Mouse (Mus musculus) MEL (cell line): ENCODE measurements around the gene Tchp. TPM values are rescaled to one million over a fixed set of nuclear protein-coding genes. Genes with fewer than 3 reads are reported as not detected.

Experiments used
- DNase-seq: peaks from one replicate; pipeline ENCODE4 v3.0.0; 2011; ENCODE audit warnings: low read depth, low spot score
- H3K27ac ChIP-seq: 2 replicates; pipeline ENCODE4 v1.5.1; 2012; ENCODE audit warnings: low read depth, mild to moderate bottlenecking, control low read depth, low read length, moderate library complexity; ENCODE audit not compliant: control insufficient read depth
- H3K27me3 ChIP-seq, 2 experiments: fragments of 150-350 bp in 1 of 2; sonication (generic) in 1 of 2; 2 replicates each; pipeline ENCODE4 v1.6.1; 2012; ENCODE audit warnings: low read length in 2 of 2, mild to moderate bottlenecking in 2 of 2, improper control_type of control experiment in 1 of 2, moderate library complexity in 1 of 2; ENCODE audit not compliant: insufficient read depth in 2 of 2, control insufficient read depth in 1 of 2
- H3K36me3 ChIP-seq, 2 experiments: 2 replicates each; pipeline ENCODE4 v1.6.1; 2012 to 2014; ENCODE audit warnings: low read length in 2 of 2, improper control_type of control experiment in 1 of 2, inconsistent platforms in 1 of 2, mild to moderate bottlenecking in 1 of 2; ENCODE audit not compliant: insufficient read depth in 2 of 2, control insufficient read depth in 1 of 2
- H3K4me1 ChIP-seq, 2 experiments: fragments of 150-350 bp in 1 of 2; sonication (generic) in 1 of 2; 2 replicates each; pipeline ENCODE4 v1.6.1; 2012; ENCODE audit warnings: low read length in 2 of 2, improper control_type of control experiment in 1 of 2, mild to moderate bottlenecking in 1 of 2; ENCODE audit not compliant: insufficient read depth in 2 of 2, control insufficient read depth in 1 of 2
- H3K4me3 ChIP-seq, 2 experiments: fragments of 150-350 bp in 1 of 2; sonication (generic) in 1 of 2; 2 replicates each; pipeline ENCODE4 v1.5.1; 2012; ENCODE audit warnings: low read depth in 2 of 2, low read length in 2 of 2, mild to moderate bottlenecking in 2 of 2, moderate library complexity in 2 of 2, control low read depth in 1 of 2, improper control_type of control experiment in 1 of 2; ENCODE audit not compliant: control insufficient read depth in 1 of 2, insufficient read depth in 1 of 2
- H3K79me2 ChIP-seq: 2 replicates; pipeline ENCODE4 v1.6.1; 2012; ENCODE audit warnings: mild to moderate bottlenecking, low read length, moderate library complexity; ENCODE audit not compliant: control insufficient read depth, poor library complexity, insufficient read depth
- H3K9ac ChIP-seq: 2 replicates; pipeline ENCODE4 v1.6.1; 2012; ENCODE audit warnings: low read depth, mild to moderate bottlenecking, control low read depth, low read length, moderate library complexity; ENCODE audit not compliant: control insufficient read depth, poor library complexity, severe bottlenecking
- H3K9me3 ChIP-seq: fragments of 150-350 bp; sonication (generic); replicated peaks from 2 replicates; pipeline ENCODE4 v1.6.1; 2012; ENCODE audit warnings: mild to moderate bottlenecking, low read length, improper control_type of control experiment, moderate library complexity; ENCODE audit not compliant: insufficient read depth
- CHD1 ChIP-seq: IDR thresholded peaks from 2 replicates; pipeline ENCODE4 v1.6.1; 2012; ENCODE audit warnings: low read depth, mild to moderate bottlenecking, inconsistent platforms, low read length, improper control_type of control experiment
- CHD2 ChIP-seq: IDR thresholded peaks from 2 replicates; pipeline ENCODE4 v1.6.1; 2011; ENCODE audit warnings: low read length, improper control_type of control experiment
- CTCF ChIP-seq, 3 experiments: IDR thresholded peaks in 2 of 3; conservative IDR thresholded peaks in 1 of 3; 2 replicates each; pipeline ENCODE4 v1.5.1; 2011 to 2012; ENCODE audit warnings: low read length in 3 of 3, low read depth in 2 of 3, mild to moderate bottlenecking in 2 of 3, improper control_type of control experiment in 1 of 3, inconsistent platforms in 1 of 3, mixed read lengths in 1 of 3, moderate library complexity in 1 of 3; ENCODE audit not compliant: control insufficient read depth in 1 of 3, insufficient read depth in 1 of 3, poor library complexity in 1 of 3, severe bottlenecking in 1 of 3
- E2F4 ChIP-seq: IDR thresholded peaks from 2 replicates; pipeline ENCODE4 v1.6.1; 2011; ENCODE audit warnings: low read depth, low read length, improper control_type of control experiment, borderline replicate concordance
- EP300 ChIP-seq, 2 experiments: IDR thresholded peaks; 2 replicates each; pipeline ENCODE4 v1.6.1; 2011; ENCODE audit warnings: improper control_type of control experiment in 2 of 2, low read length in 2 of 2, low read depth in 1 of 2, mild to moderate bottlenecking in 1 of 2
- GABPA ChIP-seq: IDR thresholded peaks from 2 replicates; pipeline ENCODE4 v1.6.1; 2012; ENCODE audit warnings: low read depth, mild to moderate bottlenecking, inconsistent platforms, low read length, improper control_type of control experiment, moderate library complexity
- HCFC1 ChIP-seq: IDR thresholded peaks from 2 replicates; pipeline ENCODE4 v1.6.1; 2012; ENCODE audit warnings: low read depth, mild to moderate bottlenecking, inconsistent platforms, low read length, improper control_type of control experiment, moderate library complexity
- JUND ChIP-seq: IDR thresholded peaks from 2 replicates; pipeline ENCODE4 v1.6.1; 2011; ENCODE audit warnings: low read depth, mild to moderate bottlenecking, improper control_type of control experiment, low read length
- KAT2A ChIP-seq: conservative IDR thresholded peaks from 2 replicates; pipeline ENCODE4 v1.6.1; 2012; ENCODE audit warnings: low read depth, low read length, improper control_type of control experiment, inconsistent platforms
- MAFK ChIP-seq: IDR thresholded peaks from 2 replicates; pipeline ENCODE4 v1.6.1; 2011; ENCODE audit warnings: low read depth, mild to moderate bottlenecking, low read length, improper control_type of control experiment, borderline replicate concordance
- MAX ChIP-seq: IDR thresholded peaks from 2 replicates; pipeline ENCODE4 v1.6.1; 2011; ENCODE audit warnings: low read length, improper control_type of control experiment
- MAZ ChIP-seq: IDR thresholded peaks from 2 replicates; pipeline ENCODE4 v1.6.1; 2012; ENCODE audit warnings: low read depth, mild to moderate bottlenecking, inconsistent platforms, low read length, improper control_type of control experiment
- MEF2A ChIP-seq: IDR thresholded peaks from 2 replicates; pipeline ENCODE4 v1.6.1; 2014; ENCODE audit warnings: low read depth, mild to moderate bottlenecking, inconsistent platforms, low read length, improper control_type of control experiment; ENCODE audit not compliant: poor library complexity, insufficient replicate concordance, severe bottlenecking; ENCODE audit errors: extremely low read depth
- MXI1 ChIP-seq: IDR thresholded peaks from 2 replicates; pipeline ENCODE4 v1.6.1; 2011; ENCODE audit warnings: mild to moderate bottlenecking, low read depth, low read length, improper control_type of control experiment
- MYB ChIP-seq: IDR thresholded peaks from 2 replicates; pipeline ENCODE4 v1.6.1; 2011; ENCODE audit warnings: mild to moderate bottlenecking, low read depth, low read length, improper control_type of control experiment
- MYC ChIP-seq: IDR thresholded peaks from 2 replicates; pipeline ENCODE4 v1.6.1; 2011; ENCODE audit warnings: low read depth, mild to moderate bottlenecking, low read length, improper control_type of control experiment, moderate library complexity
- NELFE ChIP-seq: IDR thresholded peaks from 2 replicates; pipeline ENCODE4 v1.6.1; 2011; ENCODE audit warnings: low read depth, low read length, improper control_type of control experiment
- NRF1 ChIP-seq: IDR thresholded peaks from 2 replicates; pipeline ENCODE4 v1.6.1; 2014; ENCODE audit warnings: low read depth, mild to moderate bottlenecking, inconsistent platforms, low read length, improper control_type of control experiment, moderate library complexity; ENCODE audit not compliant: poor library complexity, insufficient read depth, severe bottlenecking
- POLR2A ChIP-seq, 2 experiments: IDR thresholded peaks; 2 replicates each; pipeline ENCODE4 v1.6.1; 2011 to 2012; ENCODE audit warnings: low read length in 2 of 2, mild to moderate bottlenecking in 2 of 2, control low read depth in 1 of 2, improper control_type of control experiment in 1 of 2, low read depth in 1 of 2, moderate library complexity in 1 of 2; ENCODE audit not compliant: control insufficient read depth in 1 of 2, insufficient read depth in 1 of 2, poor library complexity in 1 of 2
- POLR2AphosphoS2 ChIP-seq: IDR thresholded peaks from 2 replicates; pipeline ENCODE4 v1.6.1; 2011; ENCODE audit warnings: low read length, improper control_type of control experiment
- POLR2AphosphoS5 ChIP-seq: IDR thresholded peaks from 2 replicates; pipeline ENCODE4 v1.6.1; 2012; ENCODE audit warnings: low read depth, borderline replicate concordance, mild to moderate bottlenecking, inconsistent platforms, low read length, moderate library complexity, mixed read lengths
- RAD21 ChIP-seq: IDR thresholded peaks from 2 replicates; pipeline ENCODE4 v1.6.1; 2011; ENCODE audit warnings: mild to moderate bottlenecking, low read depth, low read length, improper control_type of control experiment
- TAL1 ChIP-seq: IDR thresholded peaks from 2 replicates; pipeline ENCODE4 v1.6.1; 2012; ENCODE audit warnings: mild to moderate bottlenecking, inconsistent platforms, low read length, moderate library complexity, mixed read lengths
- TCF12 ChIP-seq: IDR thresholded peaks from 2 replicates; pipeline ENCODE4 v1.6.1; 2014; ENCODE audit warnings: low read depth, mild to moderate bottlenecking, inconsistent platforms, low read length, improper control_type of control experiment, moderate library complexity
- USF1 ChIP-seq: IDR thresholded peaks from 2 replicates; pipeline ENCODE4 v1.6.1; 2014; ENCODE audit warnings: low read depth, mild to moderate bottlenecking, inconsistent platforms, low read length, improper control_type of control experiment, moderate library complexity
- ZC3H11A ChIP-seq: IDR thresholded peaks from 2 replicates; pipeline ENCODE4 v1.6.1; 2012; ENCODE audit warnings: low read depth, mild to moderate bottlenecking, inconsistent platforms, low read length, improper control_type of control experiment
- ZMIZ1 ChIP-seq: IDR thresholded peaks from 2 replicates; pipeline ENCODE4 v1.6.1; 2012; ENCODE audit warnings: low read depth, mild to moderate bottlenecking, inconsistent platforms, low read length, improper control_type of control experiment, moderate library complexity
- polyA plus RNA-seq, 2 experiments: library from polyadenylated mRNA; stranded (reverse) in 1 of 2; unstranded in 1 of 2; fragments of >175 nt in 1 of 2; fragments of >200 nt in 1 of 2; gene quantifications; 2 replicates each; pipeline versions ENCODE4 v1.2.1 to v1.2.4; 2012; ENCODE audit warnings: low replicate concordance in 2 of 2, low read depth in 1 of 2; ENCODE audit not compliant: insufficient read length in 2 of 2, insufficient read depth in 1 of 2, missing spikeins in 1 of 2
- total RNA-seq: library from RNA; depleted of rRNA; stranded (reverse); fragments of 300-350 nt; gene quantifications from 2 replicates; pipeline ENCODE4 v1.2.3, GENCODE M21; 2012

The Tchp gene
- total and polyA plus RNA-seq, 3 experiments: 13.6 to 21.1 TPM; not detected in 1

DNA sequence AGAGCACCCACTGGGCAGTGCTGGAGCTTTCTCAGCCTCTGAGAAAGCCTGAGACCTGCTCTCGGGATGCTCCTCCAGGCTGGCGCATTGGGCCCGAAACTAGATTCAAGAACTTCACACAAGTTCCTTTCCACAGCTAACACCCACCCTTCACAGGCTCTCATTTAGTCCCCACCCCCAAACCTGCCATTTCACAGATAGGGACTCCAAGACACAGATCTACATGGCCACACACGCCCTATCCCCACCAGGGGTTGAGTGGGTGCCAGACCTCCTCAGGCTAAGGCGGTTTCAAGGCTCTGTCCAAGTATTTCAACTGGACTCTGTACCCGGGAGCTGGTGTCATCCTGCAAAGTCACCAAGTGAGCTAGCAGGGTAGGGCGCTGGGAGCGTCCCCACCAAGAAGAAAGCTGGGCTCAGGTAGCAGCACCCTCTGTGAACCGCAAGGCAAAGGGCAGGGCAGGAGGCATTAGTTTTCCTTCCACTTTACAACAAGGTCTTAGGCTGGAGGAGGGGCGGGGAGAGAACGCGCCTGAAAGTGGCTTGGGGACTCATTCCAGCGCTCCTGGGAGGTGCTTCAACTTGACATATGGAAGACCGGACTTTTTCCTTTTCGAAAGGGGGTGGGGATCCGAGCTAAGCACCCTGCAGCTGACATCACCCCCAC, 17.7 kb upstream of the Tchp start:
- no peaks in the 10 kb centered on the region for H3K9me3 ChIP-seq
- peak overlapping the region; percentile 92 for H3K9ac ChIP-seq
- H3K27me3 ChIP-seq: peaks cover 0 to 2% of the 10 kb centered on the region in 2 experiments; a peak in 1 of 4 replicates
- H3K79me2 ChIP-seq: peaks cover 6% of the 10 kb centered on the region
- H3K4me1 ChIP-seq: peaks cover 0 to 18% of the 10 kb centered on the region in 2 experiments; a peak in 2 of 4 replicates
- peaks cover 0 to 6% of the 10 kb centered on the region in 2 experiments; a peak in 1 of 4 replicates for H3K36me3 ChIP-seq
- H3K4me3 ChIP-seq: peak overlapping the region; percentile 93 to 94
- TF ChIP-seq USF1: no peak
- TF ChIP-seq MXI1: 0 out of 2 replicates have a peak, but pooled peaks have one; percentile 7
- TF ChIP-seq E2F4: no peak
- 0 out of 2 replicates have a peak overlapping the region, but pooled peaks have one; percentile 31 for H3K27ac ChIP-seq
- peak; percentile 70 for DNase-seq

- Histone ChIP-seq H3K9ac (peak within 1 kb of the TSS; percentile 92), H3K4me1 (peaks cover 0 to 18% of the 10 kb centered on the region in 2 experiments; a peak in 2 of 4 replicates), H3K9me3 (no peaks in the 10 kb centered on the region), H3K27ac (peak within 1 kb of the TSS; percentile 65), H3K36me3 (peaks cover 0 to 6% of the 10 kb centered on the region in 2 experiments; a peak in 1 of 4 replicates), H3K4me3 (peak within 1 kb of the TSS; percentile 93 to 94), H3K27me3 (peaks cover 0 to 2% of the 10 kb centered on the region in 2 experiments; a peak in 1 of 4 replicates), H3K79me2 (peaks cover 6% of the 10 kb centered on the region)
- peak; percentile 95 for DNase-seq
- TF ChIP-seq NRF1: 0 out of 2 replicates have a peak, but pooled peaks have one; percentile 22
- TF ChIP-seq MYC: no peak
- TF ChIP-seq JUND: no peak
- no peak for TF ChIP-seq MAFK
- no peak for TF ChIP-seq MYB
- TF ChIP-seq MAX: peak; percentile 58; the same call in 1 of the 2 replicates
- no peak for TF ChIP-seq MAZ
- no peak for TF ChIP-seq TCF12
- no peak; the same call in 1 of the 2 replicates for TF ChIP-seq HCFC1
- no peak for TF ChIP-seq GABPA
- no peak for TF ChIP-seq CHD1
- TF ChIP-seq NELFE: peak; percentile 61; the same call in 1 of the 2 replicates
- no peak for TF ChIP-seq POLR2AphosphoS5
- no peak for TF ChIP-seq POLR2AphosphoS2
- TF ChIP-seq TAL1: no peak
- TF ChIP-seq ZC3H11A: no peak
- TF ChIP-seq CTCF (IDR thresholded peaks at IDR 0.05 in 2 of 3, conservative IDR thresholded peaks at IDR 0.05 in 1 of 3; ENCODE audit: control insufficient read depth in 1 of 3, insufficient read depth in 1 of 3, low read depth in 2 of 3, low read length in 3 of 3, poor library complexity in 1 of 3, severe bottlenecking in 1 of 3): peak in 2 of 3 experiments; percentile 37 to 54; a peak in 4 of 6 replicates
- no peak for TF ChIP-seq RAD21
- TF ChIP-seq CHD2: no peak
- TF ChIP-seq ZMIZ1: no peak
- TF ChIP-seq MXI1: peak; percentile 48; the same call in 1 of the 2 replicates
- no peak for TF ChIP-seq MEF2A
- no peak for TF ChIP-seq KAT2A
- no peak; the same call in 1 of the 2 replicates for TF ChIP-seq E2F4
- no peak for TF ChIP-seq EP300 (IDR thresholded peaks at IDR 0.05; ENCODE audit: low read depth in 1 of 2, low read length in 2 of 2)
- TF ChIP-seq POLR2A (IDR thresholded peaks at IDR 0.05; ENCODE audit: control insufficient read depth in 1 of 2, insufficient read depth in 1 of 2, low read depth in 1 of 2, low read length in 2 of 2, poor library complexity in 1 of 2): peak; percentile 64 to 86; a peak in 3 of 4 replicates
Observed at GRCm38 (mm10) chr5:114690633-114691567, 16.7 kb upstream of the Tchp start, which contains the start of gene Gltp. Gene Gltp (minus strand): TSS chr5:114690984.
